Mouse (Mus musculus) thymus, adult 2 months (tissue): Measurements from ENCODE around the gene Slc2a4.

Experiments used
- CTCF ChIP-seq: fragments of 200-500 bp; IDR thresholded peaks from 2 replicates; pipeline ENCODE4 v1.5.1; 2012; ENCODE audit warnings: mild to moderate bottlenecking, control low read depth, low read length, moderate library complexity, borderline replicate concordance; ENCODE audit not compliant: control insufficient read depth, poor library complexity, insufficient read depth; ENCODE audit errors: extremely low read depth
- POLR2A ChIP-seq: fragments of 200-500 bp; IDR thresholded peaks from 2 replicates; pipeline ENCODE4 v1.6.1; 2012; ENCODE audit warnings: mild to moderate bottlenecking, low read length, control low read depth, moderate library complexity; ENCODE audit not compliant: control insufficient read depth, poor library complexity, insufficient read depth; ENCODE audit errors: extremely low read depth

- TF ChIP-seq CTCF (no peak), POLR2A (0 out of 2 replicates have a peak, but pooled peaks have one; percentile 9)
Measured at GRCm38 (mm10) chr11:69894671-69895070, 53.3 kb downstream of the Slc2a4 start.
